Mouse (Mus musculus): Measurements from ENCODE around the gene Gm28051. TPM values are rescaled to one million over a fixed set of nuclear protein-coding genes. Genes with fewer than 3 reads are reported as not detected.

Gm28051 gene
- total and polyA plus RNA-seq, 3 experiments, result not detected

DNA sequence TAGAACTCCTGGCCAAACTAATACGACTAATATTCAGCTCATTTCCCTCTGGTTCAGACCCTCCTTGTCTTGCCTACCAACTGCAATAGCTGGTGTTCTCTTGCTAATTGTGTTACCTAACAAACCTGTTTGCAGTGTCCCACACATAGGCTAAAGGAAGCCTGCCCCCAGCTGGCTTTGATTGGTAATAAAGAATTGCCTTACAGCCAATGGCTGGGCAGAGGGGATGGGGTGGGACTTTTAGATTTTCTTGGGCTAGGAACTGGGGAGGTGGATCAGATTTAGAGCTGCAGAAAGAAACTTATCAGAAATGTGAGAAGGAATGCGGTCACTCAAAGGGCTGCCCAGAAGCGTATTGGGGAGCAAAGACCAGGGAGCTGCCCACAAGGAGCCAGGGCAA is 21.9 kb upstream of the Gm28051 start:
- Histone ChIP-seq H3K27ac (ENCODE audit: control insufficient read depth, low read depth, low read length) (no peak overlapping the region), H3K79me2 (ENCODE audit: control insufficient read depth, insufficient read depth, low read length, poor library complexity) (no peaks in the 10 kb centered on the region), H3K4me1 (ENCODE audit: control insufficient read depth in 1 of 2, insufficient read depth in 2 of 2, low read length in 2 of 2) (no peaks in the 10 kb centered on the region), H3K36me3 (ENCODE audit: control insufficient read depth in 1 of 2, insufficient read depth in 2 of 2, low read length in 2 of 2) (peaks cover 0 to 4% of the 10 kb centered on the region in 2 experiments; a peak in 2 of 4 replicates), H3K9ac (ENCODE audit: control insufficient read depth, low read depth, low read length, poor library complexity, severe bottlenecking) (no peak overlapping the region), H3K27me3 (ENCODE audit: control insufficient read depth in 1 of 2, insufficient read depth in 2 of 2, low read length in 2 of 2) (no peaks in the 10 kb centered on the region), H3K9me3 (replicated peaks; ENCODE audit: insufficient read depth, low read length) (no peaks in the 10 kb centered on the region), H3K4me3 (ENCODE audit: control insufficient read depth in 1 of 2, insufficient read depth in 1 of 2, low read depth in 2 of 2, low read length in 2 of 2) (no peak overlapping the region)
- TF ChIP-seq MAFK (IDR thresholded peaks at IDR 0.05; ENCODE audit: borderline replicate concordance, low read depth, low read length) (no peak), ZC3H11A (IDR thresholded peaks at IDR 0.05; ENCODE audit: low read depth, low read length) (0 out of 2 replicates have a peak, but pooled peaks have one; percentile 13), SMC3 (IDR thresholded peaks at IDR 0.05; ENCODE audit: low read depth, low read length) (peak; percentile 38), CTCF (IDR thresholded peaks at IDR 0.05 in 2 of 3, conservative IDR thresholded peaks at IDR 0.05 in 1 of 3; ENCODE audit: control insufficient read depth in 1 of 3, insufficient read depth in 1 of 3, low read depth in 2 of 3, low read length in 3 of 3, poor library complexity in 1 of 3, severe bottlenecking in 1 of 3) (peak; percentile 14 to 39 (median 14); a peak in 4 of 6 replicates), USF1 (IDR thresholded peaks at IDR 0.05; ENCODE audit: low read depth, low read length) (no peak), JUND (IDR thresholded peaks at IDR 0.05; ENCODE audit: low read depth, low read length) (no peak), CHD2 (IDR thresholded peaks at IDR 0.05; ENCODE audit: low read length) (no peak), MXI1 (IDR thresholded peaks at IDR 0.05; ENCODE audit: low read depth, low read length) (no peak)
- DNase-seq (ENCODE audit: low read depth, low spot score), result peak; percentile 61

DNA sequence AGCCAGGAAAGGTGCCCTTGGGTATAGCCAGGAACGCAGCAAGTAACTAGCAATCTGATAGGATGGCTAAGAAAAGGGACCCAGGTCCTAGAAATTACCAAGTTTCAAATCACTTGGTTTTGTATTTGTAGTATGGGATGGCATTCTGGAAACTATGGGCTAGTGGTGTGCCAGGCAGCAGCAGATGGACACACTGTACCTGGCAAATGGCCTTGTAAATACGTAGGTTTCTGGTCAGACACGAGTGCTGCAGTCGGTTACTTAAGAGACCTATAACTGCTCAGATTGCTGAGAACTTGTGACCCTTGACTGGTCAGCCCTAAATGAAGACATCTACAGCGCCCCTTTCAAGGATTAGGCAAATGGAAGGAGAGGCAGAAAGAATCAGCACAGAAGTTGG is 20.6 kb upstream of the Gm28051 start:
- H3K27ac ChIP-seq (ENCODE audit: control insufficient read depth, low read depth, low read length), result no peak overlapping the region
- no peaks in the 10 kb centered on the region for H3K9me3 ChIP-seq (replicated peaks; ENCODE audit: insufficient read depth, low read length)
- DNase-seq (ENCODE audit: low read depth, low spot score), result no peak
- H3K79me2 ChIP-seq (ENCODE audit: control insufficient read depth, insufficient read depth, low read length, poor library complexity), result no peaks in the 10 kb centered on the region
- no peaks in the 10 kb centered on the region for H3K4me1 ChIP-seq (ENCODE audit: control insufficient read depth in 1 of 2, insufficient read depth in 2 of 2, low read length in 2 of 2)
- H3K4me3 ChIP-seq (ENCODE audit: control insufficient read depth in 1 of 2, insufficient read depth in 1 of 2, low read depth in 2 of 2, low read length in 2 of 2), result no peak overlapping the region
- no peak overlapping the region for H3K9ac ChIP-seq (ENCODE audit: control insufficient read depth, low read depth, low read length, poor library complexity, severe bottlenecking)
- TF ChIP-seq MXI1 (IDR thresholded peaks at IDR 0.05; ENCODE audit: low read depth, low read length) (no peak), GABPA (IDR thresholded peaks at IDR 0.05; ENCODE audit: low read depth, low read length) (no peak), TCF12 (IDR thresholded peaks at IDR 0.05; ENCODE audit: low read depth, low read length) (no peak), HCFC1 (IDR thresholded peaks at IDR 0.05; ENCODE audit: low read depth, low read length) (no peak), USF1 (IDR thresholded peaks at IDR 0.05; ENCODE audit: low read depth, low read length) (no peak), ZNF384 (IDR thresholded peaks at IDR 0.05; ENCODE audit: low read depth, low read length) (no peak), GATA1 (IDR thresholded peaks at IDR 0.05; ENCODE audit: low read depth, low read length) (no peak), TBP (IDR thresholded peaks at IDR 0.05; ENCODE audit: low read depth, low read length) (no peak), SMC3 (IDR thresholded peaks at IDR 0.05; ENCODE audit: low read depth, low read length) (no peak), MYC (IDR thresholded peaks at IDR 0.05; ENCODE audit: low read depth, low read length) (no peak), ZMIZ1 (IDR thresholded peaks at IDR 0.05; ENCODE audit: low read depth, low read length) (no peak), CHD1 (IDR thresholded peaks at IDR 0.05; ENCODE audit: low read depth, low read length) (no peak), POLR2A (IDR thresholded peaks at IDR 0.05; ENCODE audit: control insufficient read depth in 1 of 2, insufficient read depth in 1 of 2, low read depth in 1 of 2, low read length in 2 of 2, poor library complexity in 1 of 2) (no peak), NELFE (IDR thresholded peaks at IDR 0.05; ENCODE audit: low read depth, low read length) (no peak), MYB (IDR thresholded peaks at IDR 0.05; ENCODE audit: low read depth, low read length) (no peak), CTCF (IDR thresholded peaks at IDR 0.05 in 2 of 3, conservative IDR thresholded peaks at IDR 0.05 in 1 of 3; ENCODE audit: control insufficient read depth in 1 of 3, insufficient read depth in 1 of 3, low read depth in 2 of 3, low read length in 3 of 3, poor library complexity in 1 of 3, severe bottlenecking in 1 of 3) (no peak)
- H3K27me3 ChIP-seq (ENCODE audit: control insufficient read depth in 1 of 2, insufficient read depth in 2 of 2, low read length in 2 of 2), result no peaks in the 10 kb centered on the region
- H3K36me3 ChIP-seq (ENCODE audit: control insufficient read depth in 1 of 2, insufficient read depth in 2 of 2, low read length in 2 of 2), result peaks cover 0 to 4% of the 10 kb centered on the region in 2 experiments; a peak in 2 of 4 replicates
